Mouse (Mus musculus) MEL-GATA-1-ER (cell line): ENCODE results near the gene Tmem259.

ENCODE experiments used
- DNase-seq: peaks from one replicate; pipeline ENCODE4 v3.0.0-alpha.2; 2012; ENCODE audit warnings: low read depth; ENCODE audit errors: extremely low read depth

Gene Tmem259

GRCm38 (mm10) chr10:79987771-79988505, 3.8 kb upstream of the Tmem259 start:
- no peak for DNase-seq

GRCm38 (mm10) chr10:79986963-79987362, 2.8 kb upstream of the Tmem259 start:
- DNase-seq, result peak; percentile 90

GRCm38 (mm10) chr10:79986232-79986878, 2.2 kb upstream of the Tmem259 start:
- no peak for DNase-seq

- peak; percentile 79 for DNase-seq
These were observed 1.5 kb upstream of the Tmem259 start for GRCm38 (mm10) chr10:79985334-79986231.

- DNase-seq, result peak; percentile 98
These were observed 741 bp upstream of the Tmem259 start for GRCm38 (mm10) chr10:79984871-79985270.

- DNase-seq, result no peak
These were observed 460 bp downstream of the Tmem259 start for GRCm38 (mm10) chr10:79983670-79984069.

GRCm38 (mm10) chr10:79983205-79983604, 925 bp downstream of the Tmem259 start:
- DNase-seq, result no peak

GRCm38 (mm10) chr10:79979401-79980155, 4.6 kb downstream of the Tmem259 start:
- no peak for DNase-seq

GRCm38 (mm10) chr10:79978061-79978460, 6.1 kb downstream of the Tmem259 start:
- no peak for DNase-seq

- DNase-seq, result no peak
These were observed 6.8 kb downstream of the Tmem259 start for GRCm38 (mm10) chr10:79977324-79977723.

- DNase-seq, result no peak
These were observed 7.4 kb downstream of the Tmem259 start for GRCm38 (mm10) chr10:79976722-79977107.

GRCm38 (mm10) chr10:79976071-79976721, 7.9 kb downstream of the Tmem259 start:
- DNase-seq, result no peak

GRCm38 (mm10) chr10:79974668-79975067, 9.5 kb downstream of the Tmem259 start:
- DNase-seq, result no peak

- DNase-seq, result no peak
These were observed 10.0 kb downstream of the Tmem259 start for GRCm38 (mm10) chr10:79974087-79974486.

GRCm38 (mm10) chr10:79972831-79973230, 11.3 kb downstream of the Tmem259 start:
- DNase-seq, result no peak

- no peak for DNase-seq
These were observed 13.0 kb downstream of the Tmem259 start for GRCm38 (mm10) chr10:79971183-79971497.

- no peak for DNase-seq
These were observed 13.5 kb downstream of the Tmem259 start, which contains the start of gene Grin3b for GRCm38 (mm10) chr10:79970415-79971182. Grin3b (plus strand) TSS chr10:79970715.

- no peak for DNase-seq
These were observed 15.0 kb downstream of the Tmem259 start for GRCm38 (mm10) chr10:79969124-79969568.

GRCm38 (mm10) chr10:79968181-79968580, 15.9 kb downstream of the Tmem259 start:
- DNase-seq, result no peak

- DNase-seq, result no peak
These were observed 17.2 kb downstream of the Tmem259 start for GRCm38 (mm10) chr10:79966886-79967400.
